Mouse (Mus musculus): ENCODE results near the gene Cerk. TPM values are rescaled to one million over a fixed set of nuclear protein-coding genes. Genes with fewer than 3 reads are reported as not detected.

The Cerk gene
- total RNA-seq, 1 experiment from 2014 or later = 114 TPM

DNA sequence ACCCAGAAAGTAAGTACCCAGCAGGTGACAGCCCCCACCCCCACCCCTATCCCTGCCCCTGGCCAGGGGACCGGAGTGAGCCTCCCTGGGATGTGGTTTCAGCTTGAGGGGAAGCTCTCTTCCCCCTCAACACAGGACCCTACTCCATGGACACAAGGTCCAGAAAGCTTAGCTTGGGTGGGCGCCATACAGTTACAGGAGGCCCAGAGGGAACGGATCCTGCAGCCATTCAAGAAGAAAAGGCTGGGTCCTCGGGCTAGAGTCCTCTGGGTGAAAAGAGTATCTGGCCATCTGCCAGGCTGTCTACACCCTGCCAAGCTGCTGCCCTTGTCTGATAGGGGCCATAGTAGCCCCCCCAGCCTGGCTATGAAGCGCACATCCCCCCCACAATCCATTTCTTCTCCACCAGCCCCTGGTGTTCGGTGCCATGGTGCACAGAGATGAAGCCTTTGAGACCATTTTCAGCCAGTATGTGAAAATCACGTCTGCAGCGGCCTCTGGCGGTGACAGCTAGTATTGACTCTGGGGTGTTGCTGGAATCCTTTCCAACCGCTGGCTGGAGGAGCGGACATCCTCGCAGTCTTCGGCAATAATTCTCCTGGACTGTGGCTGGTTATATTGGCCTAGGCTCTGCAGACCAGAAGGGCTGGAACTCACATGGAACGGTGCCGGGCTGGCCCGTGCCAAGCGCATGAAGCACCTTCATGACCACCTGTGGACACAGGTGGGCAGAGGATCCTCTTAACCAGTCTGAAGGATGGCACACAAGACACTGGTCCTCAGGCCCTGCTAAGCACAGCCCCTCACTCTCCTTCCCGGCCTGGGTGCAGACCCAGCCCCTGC, 50.8 kb downstream of the Cerk start:
- ATAC-seq (ENCODE audit: extremely low read depth, insufficient number of reproducible peaks, low FRiP score, poor library complexity, severe bottlenecking) = peak; percentile 45; the same call in 1 of the 2 replicates

DNA sequence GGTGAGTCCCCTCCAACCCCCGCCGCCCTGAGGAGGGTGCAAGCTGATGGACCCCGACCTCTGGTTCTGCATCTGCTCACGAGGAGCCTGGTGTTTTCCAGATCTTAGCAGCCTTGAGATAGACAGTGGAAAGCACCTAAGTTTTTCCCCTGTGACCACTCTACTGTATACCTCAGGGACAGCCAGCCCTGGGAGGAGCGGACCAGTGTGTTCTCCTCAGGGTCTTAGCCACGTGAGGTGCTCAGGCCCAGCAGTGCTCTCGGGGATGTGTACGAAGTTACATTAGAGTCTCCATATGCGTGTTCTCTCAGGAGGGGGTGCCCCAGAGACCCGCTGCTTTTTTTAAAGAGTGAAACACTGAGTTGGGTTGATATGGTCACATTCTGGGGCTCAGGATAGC, 55.3 kb downstream of the Cerk start:
- ATAC-seq (ENCODE audit: extremely low read depth, insufficient number of reproducible peaks, low FRiP score, poor library complexity, severe bottlenecking) = no peak

DNA sequence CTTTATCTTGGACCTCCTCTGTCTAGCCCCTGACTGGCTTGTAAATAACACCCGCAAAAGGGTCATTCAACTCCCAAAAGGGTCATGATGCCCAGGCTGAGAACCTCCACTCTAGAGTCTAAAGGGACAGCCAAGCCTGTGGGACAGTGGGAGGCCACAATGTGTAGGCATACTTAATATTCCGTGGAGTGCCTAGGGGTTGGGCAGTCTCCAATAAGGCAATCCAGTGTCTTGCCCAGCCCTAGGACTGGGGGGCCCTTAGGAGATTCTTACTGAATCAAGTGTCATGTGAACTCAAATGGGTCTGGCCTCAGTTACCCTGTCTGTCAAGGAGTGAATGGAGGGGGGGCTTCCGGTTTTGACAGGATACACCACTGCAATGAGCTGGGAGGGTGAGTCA, 56.9 kb downstream of the Cerk start:
- ATAC-seq (ENCODE audit: extremely low read depth, insufficient number of reproducible peaks, low FRiP score, poor library complexity, severe bottlenecking) = no peak

DNA sequence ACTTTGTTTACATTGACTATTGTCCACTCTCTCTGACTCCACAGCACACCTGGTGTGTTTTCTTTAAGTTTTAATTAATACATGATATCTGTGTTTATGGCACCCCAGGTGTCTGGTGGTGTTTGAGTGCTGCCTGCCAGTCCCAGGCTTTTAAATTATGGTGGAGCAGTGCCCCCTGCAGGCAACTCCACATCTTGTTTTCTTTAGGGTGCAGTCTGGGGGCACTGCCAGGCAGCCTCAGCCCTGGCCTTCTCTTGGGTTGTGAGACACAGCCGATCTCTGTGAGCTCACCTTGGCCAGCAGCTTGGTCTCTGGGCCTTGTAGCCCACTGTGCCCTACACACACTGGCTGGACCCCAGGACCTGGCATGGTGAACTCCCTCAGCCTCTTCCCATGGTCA, 61.6 kb downstream of the Cerk start:
- ATAC-seq (ENCODE audit: extremely low read depth, insufficient number of reproducible peaks, low FRiP score, poor library complexity, severe bottlenecking) = peak; percentile 28; the same call in 1 of the 2 replicates

DNA sequence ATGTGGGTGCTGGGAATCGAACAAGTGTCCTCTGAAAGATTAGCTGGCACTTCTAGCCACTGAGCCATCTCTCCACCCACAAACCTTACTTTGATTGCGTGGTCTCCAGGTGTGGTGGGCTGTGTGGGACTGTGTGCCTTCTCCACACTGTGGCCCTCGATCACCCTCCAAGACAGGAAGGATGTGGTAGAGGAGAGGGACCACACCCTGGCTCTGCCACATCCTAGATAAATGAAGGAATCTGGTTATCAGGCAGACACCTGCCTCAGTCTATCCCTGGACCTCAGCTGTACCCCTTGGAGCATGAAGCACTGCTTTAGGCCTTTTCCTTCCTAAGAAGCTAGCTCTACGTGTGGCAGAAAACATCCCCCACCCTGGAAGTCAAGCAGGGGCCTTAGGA, 62.5 kb downstream of the Cerk start:
- no peak for ATAC-seq (ENCODE audit: extremely low read depth, insufficient number of reproducible peaks, low FRiP score, poor library complexity, severe bottlenecking)

DNA sequence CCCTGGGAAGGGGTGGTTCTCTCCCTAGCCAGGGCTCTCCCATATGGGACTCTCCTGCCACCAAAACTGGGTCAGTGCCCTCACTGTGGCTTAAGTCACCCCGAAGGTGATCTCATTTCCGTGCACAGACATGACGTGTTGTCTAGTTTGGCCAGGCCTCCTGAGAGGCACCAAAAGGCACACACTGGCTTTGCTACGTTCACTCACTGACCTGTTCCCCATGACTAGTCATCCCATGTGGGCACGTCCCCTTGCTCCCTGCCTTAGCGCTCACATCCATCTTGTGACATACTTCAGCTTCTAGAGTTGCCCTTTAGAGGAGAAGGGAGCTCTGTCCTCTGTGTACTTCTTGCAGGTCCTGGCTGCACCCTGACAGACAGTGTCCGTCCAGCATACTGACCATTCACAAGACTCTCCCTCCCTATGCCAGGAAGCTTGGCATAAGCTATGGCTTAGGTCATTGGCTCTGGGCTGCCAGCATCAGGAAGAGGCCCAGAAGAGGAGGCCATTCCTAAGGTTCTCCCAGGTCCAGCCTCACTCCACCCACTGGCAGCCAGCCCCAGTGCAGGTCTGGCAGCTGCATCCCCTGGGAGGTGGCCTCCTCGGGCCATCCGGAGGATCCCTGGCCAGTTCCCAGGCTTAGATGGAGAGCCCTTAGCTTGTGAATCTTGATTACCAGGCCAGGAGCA, 63.5 kb downstream of the Cerk start:
- ATAC-seq (ENCODE audit: extremely low read depth, insufficient number of reproducible peaks, low FRiP score, poor library complexity, severe bottlenecking) = no peak

DNA sequence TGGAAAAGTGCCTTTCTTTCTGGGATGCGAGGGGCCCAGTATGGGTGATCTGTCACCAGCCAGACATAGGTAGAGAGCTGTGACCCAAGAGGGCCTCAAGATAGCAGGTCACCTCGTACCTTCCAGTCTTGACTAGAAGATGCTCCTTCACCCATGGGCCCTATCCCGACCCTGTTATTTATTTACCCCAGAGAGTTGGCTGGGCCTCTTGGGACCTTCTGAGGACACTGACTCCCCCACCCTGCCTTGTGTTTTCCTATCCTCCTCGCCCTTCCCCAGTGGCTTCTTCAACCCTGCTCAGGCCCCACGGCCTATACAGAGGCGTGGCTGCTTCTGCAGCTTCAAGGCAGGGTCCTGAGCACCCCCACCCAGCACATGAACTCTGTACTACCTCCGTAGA, 66.8 kb downstream of the Cerk start:
- no peak for ATAC-seq (ENCODE audit: extremely low read depth, insufficient number of reproducible peaks, low FRiP score, poor library complexity, severe bottlenecking)

DNA sequence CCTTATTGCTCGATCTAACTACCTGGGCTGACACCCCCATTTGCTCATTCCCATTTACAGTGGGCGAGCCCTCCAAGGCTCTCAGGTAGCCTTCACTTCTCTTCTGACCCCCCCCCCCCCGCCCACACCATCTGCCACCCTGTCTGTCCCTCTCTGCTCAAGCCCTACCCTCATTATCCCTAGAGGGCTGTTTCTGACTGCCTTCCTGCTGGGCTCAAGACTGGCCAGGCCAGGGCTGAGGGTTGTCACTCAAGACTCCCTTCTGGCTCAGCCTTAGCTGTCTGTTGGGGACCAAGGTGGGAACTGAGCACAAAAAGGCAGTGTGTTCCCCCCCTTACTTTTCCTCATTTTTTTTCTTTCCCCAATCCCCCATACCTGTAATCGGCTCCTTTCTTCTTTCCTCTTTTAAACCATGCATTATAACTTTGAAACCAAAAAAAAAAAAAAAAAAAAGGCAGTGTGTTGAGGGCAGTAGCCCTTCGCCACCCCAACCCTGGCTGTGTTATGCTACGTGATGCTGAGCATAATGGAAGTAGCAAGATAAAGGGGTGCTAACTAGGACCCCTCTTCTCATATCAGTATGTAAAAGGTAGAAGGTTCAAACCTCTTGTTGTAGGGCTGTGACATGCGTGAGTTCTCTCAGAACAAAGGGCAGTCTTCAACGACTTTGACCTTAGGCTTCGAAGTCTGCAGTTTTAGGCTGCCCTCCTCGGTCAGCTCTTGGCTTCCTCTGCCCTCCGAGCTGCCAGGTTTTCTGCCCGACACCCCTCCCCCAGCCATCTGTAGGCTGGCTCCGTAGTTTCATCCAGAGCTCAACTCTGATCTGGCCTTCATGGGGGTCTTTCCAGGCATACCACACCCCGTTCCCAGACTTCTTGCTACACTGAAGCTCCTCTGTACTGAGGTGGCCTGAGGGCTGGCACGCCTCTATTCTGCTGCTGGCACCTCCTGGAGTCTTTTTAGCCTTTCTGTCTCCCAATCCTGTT, 68.5 kb downstream of the Cerk start:
- no peak for ATAC-seq (ENCODE audit: extremely low read depth, insufficient number of reproducible peaks, low FRiP score, poor library complexity, severe bottlenecking)

DNA sequence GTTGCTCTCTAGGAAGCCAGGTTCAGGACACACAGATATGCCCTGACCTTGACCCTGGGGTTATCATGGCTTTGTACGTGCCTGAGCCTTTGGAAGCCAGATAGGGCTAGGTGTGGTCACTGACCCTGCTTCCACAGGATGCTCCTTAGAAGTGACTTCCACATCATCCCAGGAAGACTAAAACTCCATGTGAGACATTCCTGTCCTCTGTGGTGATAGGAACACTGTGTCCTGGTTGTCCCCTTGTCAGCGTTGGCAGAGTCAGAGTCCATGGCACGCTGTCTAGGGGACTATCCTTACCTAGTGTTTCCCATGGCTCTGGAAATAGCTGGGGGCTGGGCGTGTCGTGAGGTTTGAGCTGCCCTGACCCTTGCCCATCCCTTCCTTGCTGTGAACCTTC, 69.5 kb downstream of the Cerk start:
- no peak for ATAC-seq (ENCODE audit: extremely low read depth, insufficient number of reproducible peaks, low FRiP score, poor library complexity, severe bottlenecking)

DNA sequence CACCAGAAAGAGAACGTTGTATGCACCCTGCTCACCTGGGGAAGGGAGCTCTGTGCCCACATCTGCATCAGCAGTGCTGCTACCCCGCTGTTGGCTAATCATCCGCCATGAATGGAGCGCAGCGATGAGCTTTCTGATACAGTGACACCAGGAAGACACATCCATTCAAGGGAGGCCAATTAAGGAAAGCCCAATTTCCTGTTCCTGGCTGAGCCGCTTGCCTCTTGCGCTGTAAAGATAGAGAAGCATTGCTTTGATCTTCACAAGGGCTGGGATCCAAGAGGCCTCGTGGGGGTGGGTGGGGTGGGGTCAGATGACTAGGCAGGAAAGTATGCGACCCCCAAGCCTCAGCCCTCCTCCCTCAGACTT, 72.6 kb downstream of the Cerk start:
- no peak for ATAC-seq (ENCODE audit: extremely low read depth, insufficient number of reproducible peaks, low FRiP score, poor library complexity, severe bottlenecking)

DNA sequence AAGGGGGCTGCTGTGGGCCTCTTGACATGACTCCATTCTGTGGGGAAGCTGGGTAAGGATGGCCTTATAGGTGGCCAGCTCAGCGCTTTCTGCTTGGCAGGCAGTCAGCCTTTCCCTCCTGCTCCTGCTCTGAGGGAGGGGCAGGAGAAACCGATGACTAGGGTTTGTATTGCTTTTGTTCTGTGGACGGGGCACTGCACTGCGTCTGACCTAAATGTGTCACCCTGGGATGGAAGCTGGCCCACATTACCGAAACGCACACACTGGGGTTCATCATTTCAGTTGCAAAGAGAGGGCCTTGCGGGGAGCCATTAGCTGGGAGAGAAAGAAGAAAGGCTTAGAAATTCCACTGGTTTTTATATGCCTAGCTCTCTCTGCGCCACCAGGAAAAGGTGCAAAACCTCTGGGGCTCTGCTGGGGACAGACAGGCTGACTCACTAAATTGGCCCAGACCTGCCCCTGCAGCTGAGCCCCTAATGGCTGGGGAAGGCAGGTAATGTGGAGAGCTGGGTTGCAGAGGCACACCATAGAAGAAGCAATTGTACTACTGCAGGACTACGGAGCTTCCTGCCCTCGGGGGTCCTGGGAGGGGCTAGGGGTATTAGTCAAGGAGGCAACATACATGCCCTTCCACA, 73.1 kb downstream of the Cerk start:
- ATAC-seq (ENCODE audit: extremely low read depth, insufficient number of reproducible peaks, low FRiP score, poor library complexity, severe bottlenecking) = no peak

DNA sequence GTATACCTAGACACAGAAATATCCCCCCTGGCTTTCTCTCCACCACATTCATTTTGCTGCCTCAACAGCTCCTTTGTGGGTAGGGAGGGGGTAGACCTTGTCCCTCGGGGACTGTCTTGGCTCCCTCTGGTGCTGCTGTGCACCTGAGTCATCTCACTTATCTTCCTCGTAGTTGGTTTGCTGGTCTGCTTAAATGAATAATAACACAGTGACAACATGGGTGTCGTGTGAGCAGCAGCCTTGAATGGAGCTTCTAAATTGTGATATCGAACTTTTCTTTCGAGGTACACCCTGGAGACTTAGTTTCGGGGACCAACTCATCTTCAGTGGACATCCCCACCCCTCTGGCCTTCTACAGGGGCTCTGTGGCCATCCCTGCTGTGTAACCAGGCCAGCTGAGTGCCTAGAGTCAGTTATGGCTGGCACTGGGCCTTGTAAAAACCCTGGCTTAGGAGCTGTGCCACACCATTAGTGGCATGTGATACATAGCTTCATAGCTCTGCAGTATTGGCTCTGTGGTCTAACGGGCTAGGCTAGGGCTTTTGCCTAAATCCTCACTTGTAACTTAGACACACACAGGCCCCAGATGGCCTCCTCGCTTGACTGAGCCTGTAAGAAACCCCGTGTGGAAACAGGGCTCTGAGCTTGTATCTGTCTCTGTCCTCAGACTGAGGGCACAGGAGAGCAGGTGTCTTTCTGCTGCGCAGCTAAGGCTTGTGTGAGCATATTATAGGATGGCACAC, 75.4 kb downstream of the Cerk start:
- peak; percentile 16; the same call in 1 of the 2 replicates for ATAC-seq (ENCODE audit: extremely low read depth, insufficient number of reproducible peaks, low FRiP score, poor library complexity, severe bottlenecking)

DNA sequence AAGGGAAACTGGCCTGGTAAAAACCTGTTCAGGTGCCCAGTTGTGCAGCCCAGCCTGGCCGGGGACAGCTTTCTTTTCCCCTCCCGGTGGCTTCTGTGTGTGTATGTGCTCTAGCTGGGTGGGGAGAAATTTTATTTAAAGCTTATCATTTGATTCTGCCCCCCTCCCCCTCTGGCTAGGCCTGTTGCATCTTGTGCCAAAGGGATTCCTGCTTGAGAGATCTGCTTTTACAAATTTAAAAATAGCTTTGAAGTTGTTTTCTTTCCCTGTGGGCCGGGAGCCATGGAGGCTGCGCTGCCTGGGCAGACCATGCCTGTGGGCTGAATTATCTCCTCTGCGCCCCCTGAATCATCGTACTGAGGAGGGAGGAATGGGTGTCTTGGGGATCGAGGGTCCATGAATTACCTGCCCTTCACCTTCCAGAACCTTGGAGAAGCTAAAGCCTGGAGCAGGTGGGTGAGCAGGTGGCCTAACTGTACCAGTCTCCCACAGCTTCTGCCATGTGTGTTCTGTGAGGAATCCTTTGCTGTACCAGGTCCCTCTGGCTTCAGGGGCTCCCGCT, 76.2 kb downstream of the Cerk start:
- no peak for ATAC-seq (ENCODE audit: extremely low read depth, insufficient number of reproducible peaks, low FRiP score, poor library complexity, severe bottlenecking)

DNA sequence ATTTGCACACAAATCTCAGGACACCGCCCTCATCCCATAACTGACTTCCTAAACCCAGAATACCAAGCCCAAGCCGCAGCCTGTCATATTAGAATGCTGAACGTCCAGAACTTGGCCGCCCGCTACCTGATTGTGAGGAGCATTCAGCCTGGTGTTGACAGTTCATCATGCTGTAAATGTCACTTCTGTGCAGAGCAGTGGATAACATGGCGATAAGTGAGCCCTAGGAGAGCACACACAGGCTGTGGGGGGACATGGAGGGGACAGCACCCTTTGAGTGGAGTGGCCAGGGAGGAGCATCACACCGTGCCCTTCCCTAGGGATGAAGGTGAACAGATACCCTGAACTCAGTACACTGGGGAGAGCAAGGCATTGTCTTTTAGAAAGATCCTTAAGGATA, 76.7 kb downstream of the Cerk start:
- no peak for ATAC-seq (ENCODE audit: extremely low read depth, insufficient number of reproducible peaks, low FRiP score, poor library complexity, severe bottlenecking)

DNA sequence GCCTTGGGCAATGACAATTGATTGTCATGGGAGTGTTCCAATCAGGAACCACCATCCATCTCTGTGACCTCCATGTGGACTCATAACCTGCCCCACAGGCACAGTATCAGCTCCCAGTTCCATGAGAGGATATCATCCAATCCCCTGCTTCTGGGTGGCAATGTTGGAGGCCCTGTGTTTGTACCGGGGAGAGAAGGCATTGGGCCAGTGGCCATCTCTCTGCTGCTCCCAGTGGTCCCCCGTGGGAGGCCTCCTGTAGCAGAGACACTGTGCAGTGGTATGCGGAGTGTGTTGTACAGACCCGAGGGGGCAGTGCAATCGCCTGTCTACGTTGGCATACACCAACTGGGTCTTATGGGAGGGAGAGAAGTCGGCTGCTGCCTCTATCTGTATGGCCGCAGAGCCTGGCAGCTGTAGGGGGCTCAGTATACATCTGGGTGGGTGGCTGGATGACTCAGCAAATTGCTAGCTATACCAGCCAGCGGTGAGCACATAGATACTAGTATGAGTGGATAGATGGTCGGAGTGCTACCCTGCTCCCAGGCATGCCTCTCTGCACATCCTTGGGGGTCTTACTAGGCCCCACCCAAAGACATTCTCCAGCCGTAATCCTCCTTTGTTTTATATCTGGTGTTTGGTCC, 78.0 kb downstream of the Cerk start:
- no peak for ATAC-seq (ENCODE audit: extremely low read depth, insufficient number of reproducible peaks, low FRiP score, poor library complexity, severe bottlenecking)

DNA sequence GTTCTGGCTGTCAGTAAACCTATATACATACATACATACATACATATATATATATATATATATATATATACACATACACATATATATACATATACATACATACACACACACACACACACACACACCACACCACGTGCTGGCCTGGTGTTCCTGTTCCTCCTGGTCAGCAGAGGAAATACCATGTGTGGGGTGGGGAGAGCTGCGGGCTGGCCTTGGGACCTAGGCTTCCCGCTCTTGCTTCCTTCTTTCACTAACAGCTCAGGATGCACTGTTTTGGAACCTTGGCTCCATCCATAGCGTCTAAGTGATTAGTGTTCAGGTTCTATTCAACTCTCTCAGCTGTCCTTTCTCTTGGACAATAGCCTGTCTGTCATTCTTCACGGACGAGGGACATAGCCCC, 80.2 kb downstream of the Cerk start:
- ATAC-seq (ENCODE audit: extremely low read depth, insufficient number of reproducible peaks, low FRiP score, poor library complexity, severe bottlenecking) = no peak

DNA sequence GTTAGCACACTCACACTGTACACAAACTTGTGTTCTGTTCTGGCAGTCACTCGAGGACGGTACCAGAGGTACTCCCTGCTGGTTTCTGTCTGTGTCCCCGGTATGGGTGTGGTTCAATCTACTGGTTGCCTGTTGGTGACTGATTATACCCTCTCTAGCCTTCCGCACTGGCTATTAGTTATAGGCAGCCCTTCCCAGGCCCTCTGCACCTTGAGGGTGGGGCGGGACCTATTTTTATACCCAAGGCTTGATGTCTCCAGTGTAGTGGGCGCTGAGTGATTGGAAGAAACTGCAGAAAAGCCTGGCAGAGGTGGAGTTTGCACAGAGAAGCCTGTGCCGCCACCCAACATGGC, 80.6 kb downstream of the Cerk start:
- no peak for ATAC-seq (ENCODE audit: extremely low read depth, insufficient number of reproducible peaks, low FRiP score, poor library complexity, severe bottlenecking)
